Mouse (Mus musculus) cerebellum, postnatal 36 days (tissue): Measurements from ENCODE around the gene Clstn1.
A peak's percentile ranks its signal among the peaks of the same experiment; 100 is the strongest.

Experiments used
- DNase-seq, 2 experiments: peaks; one replicate each; pipeline ENCODE4 v3.0.0; 2021 to 2022; ENCODE audit warnings: mixed read lengths in 2 of 2

The Clstn1 gene

DNA sequence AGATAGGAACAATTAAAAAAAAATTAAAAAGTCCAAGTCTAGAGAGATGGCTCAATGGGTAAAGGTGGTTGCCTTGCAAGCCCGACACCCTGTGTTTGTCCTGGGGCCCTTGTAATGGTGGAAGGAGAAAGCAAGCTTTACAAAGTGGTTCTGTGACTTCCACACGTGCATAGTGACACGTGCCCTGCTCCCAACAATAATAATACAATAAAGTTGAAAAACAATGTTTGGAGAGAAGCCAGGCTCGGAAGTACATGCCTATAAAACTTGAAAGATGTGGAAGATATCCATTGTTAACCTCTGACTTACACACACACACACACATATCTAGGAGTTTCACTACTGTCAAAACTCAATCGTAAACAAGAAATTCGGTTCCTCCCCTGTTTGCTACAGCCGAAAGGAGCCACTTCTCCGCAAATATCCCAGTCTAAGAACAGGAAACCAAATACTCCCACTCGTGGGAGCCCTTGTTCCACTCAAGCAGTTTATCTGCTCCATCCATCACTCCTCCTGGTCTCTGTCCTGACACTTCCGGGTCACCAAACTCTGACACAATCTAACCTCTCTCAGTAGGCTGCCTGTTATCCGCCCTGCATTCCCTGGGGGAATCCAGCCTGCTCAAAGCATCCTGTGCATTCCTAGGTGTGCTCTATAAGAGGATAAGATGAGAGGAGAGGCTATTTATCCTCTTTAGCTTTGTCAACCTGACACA, 92.9 kb downstream of the Clstn1 start:
- DNase-seq: no peak

DNA sequence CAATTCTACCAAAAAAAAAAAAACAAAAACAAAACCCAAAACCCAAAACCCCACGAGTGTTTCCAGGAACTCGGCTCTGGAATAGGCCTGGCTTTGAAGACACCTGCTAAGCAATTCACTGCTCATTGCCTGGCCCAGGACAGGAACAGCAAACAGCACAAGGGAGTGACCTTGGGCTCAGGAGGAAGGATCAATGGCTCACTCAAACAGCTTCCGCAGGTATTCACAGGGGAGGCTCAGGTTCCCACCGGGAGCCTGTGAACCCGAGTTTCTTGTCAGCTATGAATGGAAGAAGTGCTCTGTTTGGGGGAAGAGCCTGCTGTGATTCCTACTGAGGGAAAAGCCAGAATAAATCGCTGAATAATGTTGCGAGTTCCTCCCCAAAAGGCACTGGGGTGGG, 97.6 kb downstream of the Clstn1 start:
- no peak for DNase-seq

DNA sequence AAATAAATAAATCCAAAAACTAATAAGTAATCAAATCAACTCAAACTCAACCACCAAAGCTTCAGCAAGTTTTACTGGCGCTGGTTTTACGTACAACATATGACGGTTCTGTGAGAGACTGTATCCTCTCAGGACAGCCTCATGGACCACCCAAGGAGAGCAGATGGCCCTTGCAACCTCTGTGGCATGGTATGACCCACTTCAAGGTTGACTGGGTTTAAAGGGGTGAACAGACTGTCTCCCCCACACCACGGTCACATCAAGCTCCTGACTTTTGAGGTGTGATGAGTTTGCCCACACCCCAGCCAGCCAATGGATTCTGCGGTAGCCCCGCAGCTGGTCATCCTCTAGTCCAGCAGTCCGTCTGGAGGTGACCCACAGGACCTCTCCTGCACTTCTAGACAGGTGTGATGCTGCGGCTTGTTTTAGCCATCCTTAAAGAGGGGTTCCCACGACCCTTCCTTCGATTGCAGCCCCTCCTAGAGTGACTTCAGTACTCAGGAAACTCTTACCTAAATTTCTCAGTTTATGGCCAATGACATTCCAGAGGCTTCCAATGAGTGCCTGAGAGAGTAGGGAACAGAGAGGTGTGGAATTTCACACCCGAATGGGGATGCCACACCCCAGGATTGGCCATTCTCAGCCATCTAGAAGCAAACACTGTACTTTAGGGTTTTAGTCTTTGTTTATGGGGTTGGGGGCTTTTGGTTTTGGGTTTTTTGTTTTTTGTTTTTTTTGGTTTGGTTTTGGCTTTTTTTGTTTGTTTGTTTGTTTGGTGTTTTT, 98.8 kb downstream of the Clstn1 start:
- DNase-seq: no peak

DNA sequence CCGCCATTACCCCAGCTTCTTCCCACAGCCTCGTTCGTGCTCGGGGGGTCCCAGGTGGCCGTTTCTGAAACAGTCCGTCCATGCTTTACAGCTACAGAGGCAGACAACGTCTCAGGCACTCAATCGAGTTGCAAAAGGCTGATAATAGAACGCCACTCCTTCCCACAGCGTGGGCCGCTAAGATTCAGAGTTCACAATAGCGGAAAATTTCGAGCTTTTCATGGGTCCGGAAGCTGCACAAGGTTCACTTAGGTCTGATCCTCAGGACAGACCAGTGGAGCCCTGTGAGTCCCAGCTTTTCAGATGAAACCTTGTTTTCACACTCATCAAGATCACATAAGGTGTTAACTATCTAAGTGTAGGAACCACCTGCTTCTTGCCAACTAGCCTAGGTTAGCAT, 102.6 kb downstream of the Clstn1 start:
- no peak for DNase-seq

DNA sequence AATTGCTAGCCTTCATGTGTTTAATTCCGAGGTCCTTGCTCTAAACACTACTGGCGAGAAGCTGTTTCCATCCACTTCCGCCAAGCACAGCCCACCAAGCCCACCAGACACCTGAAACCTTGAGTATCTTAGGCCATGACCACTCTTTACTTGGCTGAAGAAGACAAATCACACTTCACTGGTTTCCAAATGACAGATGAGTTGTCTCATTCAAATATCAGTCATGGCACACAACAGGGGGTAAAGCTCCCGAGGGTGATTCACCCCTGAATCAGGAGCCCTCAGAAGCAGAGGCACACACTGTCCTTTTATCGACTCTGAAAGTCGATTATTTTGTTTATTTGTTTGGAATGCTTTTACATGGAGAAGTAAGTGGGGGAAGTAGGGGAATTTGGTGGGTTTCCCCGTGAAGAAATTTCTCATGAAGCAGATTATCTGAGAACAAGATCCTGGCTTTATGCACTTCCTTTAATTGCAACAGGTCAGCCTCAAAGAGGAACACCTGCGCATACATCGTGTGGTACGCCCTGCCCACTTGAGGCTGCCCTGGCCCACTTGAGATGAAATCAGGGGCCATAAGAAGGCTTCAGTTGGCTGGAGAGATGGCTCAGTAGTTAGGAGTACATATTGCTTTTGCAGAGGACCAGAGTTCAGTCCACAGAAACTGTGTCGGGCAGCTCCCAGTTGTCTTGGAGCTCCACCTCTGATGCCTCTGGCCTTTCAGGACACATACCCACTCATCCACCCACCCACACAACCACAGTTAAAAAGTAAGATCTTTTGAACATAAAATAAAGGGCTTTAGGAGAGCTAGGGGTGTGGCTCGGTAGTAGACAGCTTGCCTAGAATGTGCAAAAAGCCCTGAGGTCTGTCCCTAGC, 103.8 kb downstream of the Clstn1 start:
- DNase-seq: no peak

DNA sequence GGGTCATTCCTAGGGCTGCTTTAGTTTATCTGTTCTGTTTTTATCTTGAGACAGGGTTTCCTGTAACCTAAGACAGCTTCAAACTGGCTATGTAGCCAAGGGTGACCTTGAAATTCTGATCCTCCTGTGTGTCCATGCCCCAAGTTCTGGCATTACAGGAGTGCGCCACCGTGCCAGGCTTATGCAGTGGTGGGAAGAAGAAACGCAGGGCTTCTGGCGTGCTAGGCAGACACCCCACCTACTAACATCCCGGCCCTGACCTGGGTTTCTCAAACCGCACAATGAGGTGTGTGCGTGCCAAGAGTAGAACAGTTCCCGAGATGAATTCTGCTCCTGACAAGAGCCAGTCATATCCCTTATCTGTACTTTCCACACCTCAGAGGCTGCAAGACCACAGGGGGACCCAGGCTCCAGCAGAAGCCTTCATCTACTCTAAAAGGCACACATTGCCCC, 104.6 kb downstream of the Clstn1 start:
- no peak for DNase-seq

DNA sequence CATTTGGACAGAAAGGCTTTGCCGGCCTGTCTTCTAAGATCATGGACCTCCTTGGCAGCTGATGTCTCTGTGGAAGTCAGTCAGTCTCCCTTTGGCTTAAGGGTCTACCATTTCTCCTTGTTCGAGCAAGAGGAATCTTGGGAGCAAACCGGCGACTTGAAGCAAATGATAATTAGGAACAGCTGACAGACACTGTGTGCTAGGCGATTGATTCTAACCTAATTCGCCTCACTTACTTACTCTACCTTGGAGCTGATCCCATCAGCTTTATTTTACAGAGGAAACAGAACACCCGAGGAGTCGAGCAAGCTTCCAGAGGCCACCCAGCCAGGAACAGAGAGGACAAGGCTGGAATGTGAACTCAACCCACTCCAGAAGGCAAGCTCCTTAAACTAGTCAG, 105.1 kb downstream of the Clstn1 start:
- no peak for DNase-seq

DNA sequence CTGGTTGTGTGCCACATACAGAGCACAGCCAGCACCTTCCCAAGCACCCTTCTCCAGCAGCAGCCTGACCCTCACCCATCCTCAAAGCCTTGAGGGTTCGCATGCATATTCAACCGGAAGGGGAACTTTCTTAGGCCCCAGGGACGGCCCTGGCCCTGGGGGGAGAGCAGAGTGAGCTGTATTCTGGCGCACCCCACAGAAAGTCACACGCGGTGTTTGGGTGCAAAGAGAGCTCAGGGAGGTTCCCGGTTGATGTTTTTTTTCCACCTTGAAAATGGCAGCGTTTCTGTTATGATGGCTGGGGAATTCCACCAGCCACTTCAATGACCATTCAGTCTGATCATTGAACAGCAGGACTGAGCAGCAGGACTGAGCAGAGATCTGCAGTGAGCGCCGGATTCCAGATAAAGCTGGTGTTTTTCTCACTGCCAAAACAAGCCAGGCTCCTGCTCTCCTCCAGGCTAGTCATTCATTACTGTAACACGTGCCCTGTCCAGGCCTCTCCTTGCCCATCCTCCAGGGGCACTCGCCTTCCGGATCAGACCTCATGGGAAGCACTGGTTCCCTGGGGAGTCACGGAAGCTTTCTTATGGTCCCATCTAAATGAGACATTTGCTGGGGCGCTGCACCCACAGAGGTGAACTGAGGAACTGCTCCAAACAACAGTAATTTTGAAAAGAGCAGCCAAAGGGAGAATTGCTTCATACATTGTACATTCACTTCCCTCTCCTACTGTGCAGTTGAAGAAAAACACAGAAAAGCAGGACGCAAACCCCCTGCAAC, 110.1 kb downstream of the Clstn1 start:
- no peak for DNase-seq

DNA sequence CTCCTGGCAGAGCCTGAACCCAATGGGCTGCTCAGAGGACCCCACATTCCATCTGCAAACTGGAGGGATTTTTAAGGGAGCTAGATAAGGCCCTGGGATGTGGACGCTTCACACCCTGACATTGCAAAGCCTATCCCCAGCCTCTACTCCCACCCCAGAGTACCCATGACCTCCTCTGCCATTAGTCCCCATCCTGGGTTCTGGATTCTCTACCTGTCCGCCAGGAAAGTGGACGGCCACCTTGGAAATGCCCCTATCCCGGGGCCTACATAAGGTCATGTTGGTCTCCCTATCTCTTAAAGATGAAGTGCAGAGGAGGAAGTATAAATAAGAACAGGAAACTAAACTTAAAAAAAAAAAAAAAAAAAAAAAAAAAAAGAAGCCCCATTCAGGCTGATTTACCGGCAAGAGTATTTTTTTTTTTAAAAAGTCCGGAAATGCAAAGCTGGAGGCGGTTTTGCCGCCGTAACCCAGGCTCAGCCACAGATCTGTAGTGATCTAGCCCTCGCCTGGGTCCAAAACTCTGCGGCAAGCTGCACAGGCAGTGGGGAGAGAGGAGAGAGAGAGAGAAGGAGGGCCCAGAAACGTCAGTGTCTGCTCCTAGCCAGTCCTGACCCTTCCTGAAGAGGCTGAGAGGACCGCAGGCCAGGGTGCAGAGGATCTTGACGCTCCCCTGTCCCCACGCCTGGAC, 111.4 kb downstream of the Clstn1 start:
- no peak for DNase-seq

DNA sequence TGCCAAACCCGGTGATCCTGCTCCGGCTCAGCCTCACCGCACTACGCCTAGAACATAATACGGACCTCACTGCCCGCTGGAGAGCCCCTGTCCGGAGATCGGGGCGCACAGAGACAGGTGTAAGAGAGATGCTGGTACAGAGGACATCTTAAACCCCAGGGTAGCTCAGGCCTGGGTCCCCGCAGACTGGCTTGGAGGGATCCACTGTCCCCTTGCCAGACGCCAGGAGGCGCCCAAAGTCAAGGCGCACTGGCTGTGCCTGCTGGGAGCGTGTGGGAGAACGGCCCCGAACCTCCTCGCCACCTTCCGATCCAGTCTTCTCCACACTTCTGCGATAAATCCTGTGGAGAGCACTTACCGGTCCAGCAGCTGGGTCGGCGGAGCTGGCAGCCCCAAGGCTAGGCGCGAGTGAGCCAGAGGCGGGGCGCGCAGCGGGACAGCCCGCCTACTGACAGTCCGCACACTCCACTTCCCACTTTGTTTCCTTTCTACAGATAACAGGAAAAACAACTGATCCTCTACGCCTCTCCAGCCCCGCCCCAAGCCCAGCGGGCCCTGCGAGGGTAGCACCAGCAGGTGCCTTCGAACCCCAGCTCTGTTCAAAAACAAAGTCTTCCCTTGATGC, 112.0 kb downstream of the Clstn1 start:
- DNase-seq: peak; percentile 38 to 53
